Mouse (Mus musculus): ENCODE results near the gene St6gal1.

St6gal1 gene

GRCm38 (mm10) chr16:23361434-23361970, 137.0 kb downstream of the St6gal1 start:
- no peak for DNase-seq

GRCm38 (mm10) chr16:23364328-23364990, 139.9 kb downstream of the St6gal1 start:
- no peak for DNase-seq

GRCm38 (mm10) chr16:23369124-23369523, 144.6 kb downstream of the St6gal1 start:
- no peak for DNase-seq

- DNase-seq, result no peak
Measured at GRCm38 (mm10) chr16:23370724-23371123, 146.2 kb downstream of the St6gal1 start.

- DNase-seq, result no peak
Measured at GRCm38 (mm10) chr16:23372340-23372739, 147.8 kb downstream of the St6gal1 start.

GRCm38 (mm10) chr16:23374068-23374467, 149.5 kb downstream of the St6gal1 start:
- no peak for DNase-seq

GRCm38 (mm10) chr16:23374938-23375337, 150.4 kb downstream of the St6gal1 start:
- no peak for DNase-seq

GRCm38 (mm10) chr16:23376189-23376588, 151.6 kb downstream of the St6gal1 start:
- DNase-seq, result no peak

GRCm38 (mm10) chr16:23379536-23380230, 155.1 kb downstream of the St6gal1 start:
- DNase-seq, result no peak

GRCm38 (mm10) chr16:23384304-23384703, 159.8 kb downstream of the St6gal1 start:
- no peak for DNase-seq

- DNase-seq, result no peak
Measured at GRCm38 (mm10) chr16:23397931-23398330, 173.4 kb downstream of the St6gal1 start.

GRCm38 (mm10) chr16:23401463-23401862, 176.9 kb downstream of the St6gal1 start:
- no peak for DNase-seq

- DNase-seq, result no peak
Measured at GRCm38 (mm10) chr16:23401959-23402358, 177.4 kb downstream of the St6gal1 start.

- DNase-seq, result peak; percentile 88
Measured at GRCm38 (mm10) chr16:23403008-23403755, 178.6 kb downstream of the St6gal1 start.

All from kidney, postnatal 10 days (tissue).